Mouse (Mus musculus) hindbrain, embryonic 10.5 days (tissue): ENCODE data around the gene Slc45a2. TPM values are rescaled to one million over a fixed set of nuclear protein-coding genes. Genes with fewer than 3 reads are reported as not detected.

Source experiments
- DNase-seq: peaks from one replicate; pipeline ENCODE4 v3.0.0-alpha.2; 2017; ENCODE audit warnings: low spot score
- H3K27ac ChIP-seq: fragments of 300-500 bp; sonication (generic); 2 replicates; pipeline ENCODE4 v1.5.1; 2016; ENCODE audit warnings: mild to moderate bottlenecking, moderate library complexity
- H3K27me3 ChIP-seq: fragments of 300-500 bp; sonication (generic); 2 replicates; pipeline ENCODE4 v1.6.1; 2016; ENCODE audit warnings: mild to moderate bottlenecking; ENCODE audit not compliant: poor library complexity, insufficient read depth, severe bottlenecking
- H3K36me3 ChIP-seq: fragments of 300-500 bp; sonication (generic); 2 replicates; pipeline ENCODE4 v1.6.1; 2016; ENCODE audit warnings: mild to moderate bottlenecking, moderate library complexity
- H3K4me1 ChIP-seq: fragments of 300-500 bp; sonication (generic); replicated peaks from 2 replicates; pipeline ENCODE4 v1.6.1; 2016; ENCODE audit warnings: mild to moderate bottlenecking
- H3K4me3 ChIP-seq: fragments of 300-500 bp; sonication (generic); 2 replicates; pipeline ENCODE4 v1.5.1; 2016; ENCODE audit warnings: mild to moderate bottlenecking, moderate library complexity
- H3K9me3 ChIP-seq: fragments of 300-500 bp; sonication (generic); 2 replicates; pipeline ENCODE4 v1.6.1; 2016; ENCODE audit warnings: mild to moderate bottlenecking, moderate library complexity
- WGBS: fragments of 180-500 bp; shearing (Covaris S2); methylation state at CpG from one replicate; pipeline ENCODE4 v1.1.7; 2016; 5-methylcytosine and 5-hydroxymethylcytosine counted together
- polyA plus RNA-seq: library from polyadenylated mRNA; unstranded; fragments of >200 nt; fragmentation: Nextera tagmentation; extraction: Ambion mirVana; gene quantifications from 2 replicates; pipeline ENCODE4 v1.2.1, GENCODE M21; 2016

Slc45a2 gene
- polyA plus RNA-seq, 1 experiment from 2014 or later = 0.21 TPM

- H3K27me3 ChIP-seq = no peaks in the 10 kb centered on the region
- no peak overlapping the region for H3K27ac ChIP-seq
- no peaks in the 10 kb centered on the region for H3K9me3 ChIP-seq
- no peak for DNase-seq
- H3K4me1 ChIP-seq = no peaks in the 10 kb centered on the region
- 48% methylated on average over 2 of the region's 2 CpGs for WGBS
- H3K36me3 ChIP-seq = no peaks in the 10 kb centered on the region
- H3K4me3 ChIP-seq = no peak overlapping the region
These were observed 14.4 kb downstream of the Slc45a2 start for GRCm38 (mm10) chr15:11014931-11015330.

DNA sequence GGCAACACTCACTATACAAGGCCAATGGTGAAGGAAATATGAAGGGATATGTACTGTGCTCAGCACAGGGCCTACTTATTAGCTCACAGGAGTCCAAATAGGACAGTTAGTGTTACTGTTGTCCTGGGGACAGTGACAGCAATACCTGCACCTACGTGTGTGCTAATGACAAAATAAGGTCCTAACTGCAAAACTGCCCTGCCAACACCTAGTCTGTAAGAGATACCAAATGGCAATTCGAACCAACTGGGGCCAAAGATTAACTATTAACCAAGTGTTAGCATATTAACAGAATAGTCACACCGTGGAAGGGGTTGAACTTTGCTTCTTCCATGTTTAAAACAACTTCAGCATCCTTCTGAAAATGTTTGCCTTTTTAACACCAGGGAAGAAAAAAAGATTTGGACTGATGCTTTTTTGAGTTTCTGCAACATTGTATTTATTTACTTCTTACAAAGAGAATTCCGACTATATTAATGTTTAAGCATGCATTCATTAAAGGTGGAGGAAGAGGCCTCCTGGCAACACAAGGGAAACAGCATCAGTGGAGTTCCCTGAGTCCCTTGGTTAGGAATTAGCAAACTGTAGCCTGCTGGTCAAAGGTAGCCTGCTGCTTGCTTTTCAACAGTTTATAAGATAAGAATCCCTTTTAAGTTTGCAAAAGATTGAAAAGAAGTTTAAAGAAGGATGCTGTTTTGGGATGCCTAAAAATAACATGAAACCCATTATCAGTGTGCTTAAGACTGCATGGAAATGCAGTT lies 26.5 kb downstream of the Slc45a2 start:
- H3K36me3 ChIP-seq = no peaks in the 10 kb centered on the region
- 77% methylated on average over 4 of the region's 4 CpGs for WGBS
- no peak for DNase-seq
- no peaks in the 10 kb centered on the region for H3K27me3 ChIP-seq
- no peak overlapping the region for H3K27ac ChIP-seq
- H3K4me3 ChIP-seq = no peak overlapping the region
- no peaks in the 10 kb centered on the region for H3K4me1 ChIP-seq
- no peaks in the 10 kb centered on the region for H3K9me3 ChIP-seq

- no peak for DNase-seq
- WGBS = 75% methylated on average over 3 of the region's 3 CpGs
- no peak overlapping the region for H3K4me3 ChIP-seq
- H3K27me3 ChIP-seq = peaks cover 25% of the 10 kb centered on the region
- no peaks in the 10 kb centered on the region for H3K9me3 ChIP-seq
- no peaks in the 10 kb centered on the region for H3K36me3 ChIP-seq
- H3K27ac ChIP-seq = no peak overlapping the region
- no peaks in the 10 kb centered on the region for H3K4me1 ChIP-seq
These were observed 29.7 kb downstream of the Slc45a2 start for GRCm38 (mm10) chr15:11030188-11030587.

- Histone ChIP-seq H3K36me3 (no peaks in the 10 kb centered on the region), H3K9me3 (no peaks in the 10 kb centered on the region), H3K27me3 (peaks cover 57% of the 10 kb centered on the region), H3K4me1 (peaks cover 23% of the 10 kb centered on the region), H3K27ac (no peak overlapping the region), H3K4me3 (peak overlapping the region; percentile 47)
- DNase-seq = peak; percentile 31
- 5% methylated on average over 34 of the region's 34 CpGs for WGBS
These were observed 35.5 kb downstream of the Slc45a2 start for GRCm38 (mm10) chr15:11035947-11036474.

GRCm38 (mm10) chr15:11036535-11037375 lies 36.2 kb downstream of the Slc45a2 start:
- Histone ChIP-seq H3K36me3 (no peaks in the 10 kb centered on the region), H3K9me3 (no peaks in the 10 kb centered on the region), H3K4me1 (peaks cover 23% of the 10 kb centered on the region), H3K27ac (no peak overlapping the region), H3K27me3 (peaks cover 57% of the 10 kb centered on the region), H3K4me3 (peak overlapping the region; percentile 47)
- 3% methylated on average over 49 of the region's 49 CpGs for WGBS
- peak; percentile 38 for DNase-seq

DNA sequence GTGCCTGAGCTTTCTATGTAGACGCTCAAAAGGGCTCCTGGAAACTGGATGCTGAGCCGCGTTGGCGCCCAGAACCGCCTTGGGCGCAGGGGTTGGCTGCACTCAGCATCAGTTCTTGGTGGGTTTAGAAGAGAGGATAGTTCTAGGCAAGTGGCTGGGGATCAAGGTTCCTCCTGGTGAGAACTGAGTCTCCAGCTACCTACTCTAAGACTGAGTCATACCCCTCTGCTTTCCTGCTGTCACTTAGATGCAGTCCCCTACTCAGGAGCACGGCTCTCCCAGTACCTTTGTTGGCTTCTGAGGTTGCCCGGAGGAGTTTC lies 36.8 kb downstream of the Slc45a2 start:
- Histone ChIP-seq H3K4me3 (peak overlapping the region; percentile 47), H3K9me3 (no peaks in the 10 kb centered on the region), H3K27ac (no peak overlapping the region), H3K27me3 (peaks cover 57% of the 10 kb centered on the region), H3K4me1 (peaks cover 23% of the 10 kb centered on the region), H3K36me3 (no peaks in the 10 kb centered on the region)
- peak; percentile 33 for DNase-seq
- 6% methylated on average over 8 of the region's 8 CpGs for WGBS

- Histone ChIP-seq H3K27ac (no peak within 1 kb of the TSS), H3K27me3 (peaks cover 57% of the 10 kb centered on the region), H3K4me3 (peak within 1 kb of the TSS; percentile 47), H3K36me3 (no peaks in the 10 kb centered on the region), H3K4me1 (peaks cover 23% of the 10 kb centered on the region), H3K9me3 (no peaks in the 10 kb centered on the region)
- 4% methylated on average over 16 of the region's 16 CpGs for WGBS
- DNase-seq = peak; percentile 25
These were observed 37.2 kb downstream of the Slc45a2 start, which contains the start of gene Rxfp3 for GRCm38 (mm10) chr15:11037711-11038110. Rxfp3 (minus strand) TSS chr15:11037991.

DNA sequence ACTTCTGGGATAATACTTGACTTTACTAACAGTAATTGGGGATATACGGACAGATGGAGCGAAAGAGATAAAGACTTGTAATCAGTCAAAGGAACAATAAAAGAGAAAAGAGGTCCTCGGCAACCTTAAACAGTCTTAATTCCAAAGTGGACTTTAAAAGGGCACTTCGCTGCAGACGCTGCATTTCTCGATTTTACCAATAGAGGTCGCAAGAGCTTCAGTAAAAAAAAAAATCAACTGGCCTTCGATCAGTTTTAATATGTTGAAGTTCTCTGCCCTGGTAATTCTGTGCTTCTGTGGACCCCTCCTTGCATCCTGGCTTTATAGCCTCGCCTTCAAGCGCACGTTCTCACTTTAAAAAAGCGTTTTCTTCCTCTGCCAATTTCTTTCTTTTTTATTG lies 38.0 kb downstream of the Slc45a2 start:
- WGBS = 4% methylated on average over 12 of the region's 12 CpGs
- peak; percentile 40 for DNase-seq
- H3K36me3 ChIP-seq = no peaks in the 10 kb centered on the region
- H3K4me1 ChIP-seq = peaks cover 23% of the 10 kb centered on the region
- no peak overlapping the region for H3K4me3 ChIP-seq
- H3K27ac ChIP-seq = no peak overlapping the region
- H3K27me3 ChIP-seq = peaks cover 50% of the 10 kb centered on the region
- H3K9me3 ChIP-seq = no peaks in the 10 kb centered on the region

GRCm38 (mm10) chr15:11040067-11040466 lies 39.5 kb downstream of the Slc45a2 start:
- Histone ChIP-seq H3K4me3 (no peak overlapping the region), H3K9me3 (no peaks in the 10 kb centered on the region), H3K4me1 (peaks cover 23% of the 10 kb centered on the region), H3K27ac (no peak overlapping the region), H3K27me3 (peaks cover 34% of the 10 kb centered on the region), H3K36me3 (no peaks in the 10 kb centered on the region)
- WGBS = 61% methylated on average over 5 of the region's 5 CpGs
- DNase-seq = no peak

- Histone ChIP-seq H3K27me3 (peaks cover 22% of the 10 kb centered on the region), H3K4me3 (no peak overlapping the region), H3K27ac (no peak overlapping the region), H3K36me3 (no peaks in the 10 kb centered on the region), H3K4me1 (peaks cover 16% of the 10 kb centered on the region), H3K9me3 (no peaks in the 10 kb centered on the region)
- DNase-seq = no peak
- WGBS = 89% methylated on average over 2 of the region's 2 CpGs
These were observed 40.7 kb downstream of the Slc45a2 start for GRCm38 (mm10) chr15:11041229-11041628.

DNA sequence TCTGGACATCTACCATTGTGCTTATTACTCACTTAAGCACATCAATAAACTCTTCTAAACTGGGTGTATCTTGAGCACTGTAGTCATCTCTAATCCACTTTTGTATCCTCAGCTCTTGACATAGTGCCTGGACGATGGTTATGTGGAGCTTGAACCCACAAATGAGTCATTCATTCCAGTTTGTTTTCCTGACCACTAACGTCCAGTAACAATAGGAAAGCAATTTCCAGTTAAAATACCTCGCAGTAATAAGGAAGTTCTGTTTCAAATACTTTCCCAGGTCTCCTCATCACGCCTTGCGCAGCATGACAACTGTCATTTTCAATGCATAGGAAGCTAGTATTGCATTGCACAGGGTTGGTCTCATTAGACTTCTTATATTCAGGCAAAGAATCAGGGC lies 42.3 kb downstream of the Slc45a2 start:
- Histone ChIP-seq H3K27me3 (peaks cover 6% of the 10 kb centered on the region), H3K27ac (no peak overlapping the region), H3K9me3 (no peaks in the 10 kb centered on the region), H3K4me1 (peaks cover under 1% of the 10 kb centered on the region; the same call in 1 of the 2 replicates), H3K36me3 (no peaks in the 10 kb centered on the region), H3K4me3 (no peak overlapping the region)
- no peak for DNase-seq
- 90% methylated on average over 5 of the region's 5 CpGs for WGBS

DNA sequence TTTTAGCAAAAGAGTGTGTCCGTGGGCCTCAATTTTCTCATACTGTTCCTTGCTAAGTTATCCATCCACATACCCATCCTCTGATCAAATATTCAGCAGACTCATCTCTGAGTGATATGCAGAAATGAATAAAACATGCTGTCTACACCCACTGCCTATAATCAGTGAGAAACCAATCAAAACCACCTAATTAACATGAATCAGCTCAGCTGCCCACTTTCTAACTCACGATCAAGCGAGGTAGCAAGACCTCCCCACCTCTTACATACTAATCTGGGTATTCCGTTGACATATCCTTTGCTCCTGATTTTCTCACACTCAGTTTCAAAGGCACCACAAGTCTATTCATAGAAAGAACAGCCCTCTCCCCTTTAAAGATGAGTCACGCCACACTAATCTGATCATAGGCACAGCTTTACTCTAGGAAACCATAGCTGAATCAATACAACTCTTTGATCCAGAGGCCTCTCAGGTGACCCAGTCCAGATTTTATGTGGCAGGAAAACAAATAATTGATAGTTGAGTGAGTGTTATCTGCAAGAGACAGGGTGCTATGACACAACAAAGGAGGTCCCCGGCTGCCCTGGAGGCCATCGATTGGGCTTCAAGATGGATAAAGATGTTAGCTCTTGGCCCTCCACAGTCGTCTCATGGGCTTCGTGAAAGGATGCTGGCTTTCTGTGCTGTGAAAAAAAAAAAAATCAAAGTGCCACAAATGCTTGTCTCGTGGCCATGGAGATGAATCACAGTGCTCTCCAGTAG lies 53.3 kb downstream of the Slc45a2 start:
- no peaks in the 10 kb centered on the region for H3K27me3 ChIP-seq
- H3K4me1 ChIP-seq = peaks cover 8% of the 10 kb centered on the region
- peak; percentile 12 for DNase-seq
- H3K9me3 ChIP-seq = no peaks in the 10 kb centered on the region
- H3K36me3 ChIP-seq = no peaks in the 10 kb centered on the region
- no peak overlapping the region for H3K4me3 ChIP-seq
- no peak overlapping the region for H3K27ac ChIP-seq
- 59% methylated on average over 10 of the region's 10 CpGs for WGBS
